Mouse (Mus musculus) CD4-positive helper T cell, adult 2 months (primary cell): Measurements from ENCODE around the gene Hoxa11.

Experiments used
- DNase-seq: peaks from one replicate; pipeline ENCODE4 v3.0.0-alpha.2; 2012; ENCODE audit warnings: low read depth, missing footprints, low spot score

Hoxa11 gene

DNA sequence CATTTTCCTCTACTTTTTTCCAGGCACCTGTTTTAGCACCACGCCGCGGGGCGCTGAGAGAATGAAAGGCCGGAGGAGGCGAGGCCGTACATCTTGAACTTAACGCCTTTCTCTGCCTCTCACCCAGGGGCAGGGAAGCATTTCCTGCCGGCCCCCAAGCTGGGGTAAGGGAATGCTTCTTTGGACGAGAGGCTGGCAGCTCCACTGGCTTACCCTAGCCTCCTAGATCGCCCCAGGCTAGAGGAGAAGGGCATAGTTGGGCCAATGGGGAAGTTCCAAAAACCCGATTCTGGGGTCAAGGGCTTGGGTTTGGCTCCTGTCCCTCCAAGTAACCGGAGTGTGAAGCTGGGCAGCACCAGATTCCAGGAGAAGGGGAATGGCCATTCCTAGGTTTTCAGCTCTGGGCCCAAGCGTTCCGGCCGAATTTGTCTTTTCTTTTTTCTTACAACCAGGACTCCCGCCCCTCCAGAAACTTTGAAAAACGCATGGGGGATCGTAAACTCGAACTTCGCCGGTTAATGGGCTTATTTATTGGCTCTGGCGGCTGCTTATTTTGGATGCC is 12.5 kb downstream of the Hoxa11 start:
- no peak for DNase-seq

DNA sequence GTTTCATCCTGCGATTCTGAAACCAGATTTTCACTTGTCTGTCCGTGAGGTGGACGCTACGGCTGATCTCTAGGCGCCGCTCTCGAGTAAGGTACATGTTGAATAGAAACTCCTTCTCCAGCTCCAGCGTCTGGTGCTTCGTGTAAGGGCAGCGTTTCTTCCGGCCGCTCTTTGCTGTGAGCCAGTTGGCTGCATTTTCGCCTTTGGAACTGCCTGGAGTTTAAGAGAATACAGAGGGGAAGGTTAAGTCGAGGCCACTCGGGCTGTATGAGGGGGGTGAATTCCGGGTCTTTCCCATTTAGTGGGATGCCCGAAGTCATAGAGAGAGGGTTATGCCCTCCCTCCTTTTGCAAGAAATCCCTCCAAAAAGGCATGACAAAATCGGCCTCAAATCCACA is 13.0 kb downstream of the Hoxa11 start:
- DNase-seq = no peak

DNA sequence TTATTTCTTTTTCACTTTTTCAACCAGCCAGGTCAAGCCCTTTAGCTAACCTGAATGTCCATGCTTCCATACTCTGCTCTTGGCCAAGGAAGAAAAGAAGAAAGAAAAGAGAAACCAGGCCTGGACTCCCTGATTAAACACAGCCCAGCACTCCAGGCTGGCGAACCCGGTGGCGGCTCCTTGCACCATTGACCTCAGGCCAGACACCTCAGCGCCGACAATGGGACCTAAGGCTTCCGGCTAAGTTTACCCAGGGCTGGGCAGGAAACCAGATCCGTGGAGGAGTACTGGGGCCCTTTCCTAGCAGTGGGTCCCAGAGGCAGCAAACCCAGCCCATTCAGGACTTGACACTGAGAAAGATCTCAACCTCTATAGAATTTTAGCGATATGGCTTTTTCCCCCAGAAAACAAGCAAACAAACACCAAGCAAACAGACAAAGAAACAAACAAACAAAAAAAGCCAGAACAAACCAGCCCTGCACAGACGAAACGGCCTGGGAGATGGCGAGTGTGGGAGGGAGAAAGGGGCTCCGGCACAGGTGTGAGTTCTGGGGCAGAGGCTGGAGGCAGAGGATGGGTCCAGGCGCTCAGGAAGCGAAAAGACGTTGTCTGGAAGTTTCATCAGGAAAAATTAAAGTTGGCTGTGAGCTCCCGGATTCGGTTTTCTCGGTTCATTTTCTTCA is 13.6 kb downstream of the Hoxa11 start:
- DNase-seq = no peak

DNA sequence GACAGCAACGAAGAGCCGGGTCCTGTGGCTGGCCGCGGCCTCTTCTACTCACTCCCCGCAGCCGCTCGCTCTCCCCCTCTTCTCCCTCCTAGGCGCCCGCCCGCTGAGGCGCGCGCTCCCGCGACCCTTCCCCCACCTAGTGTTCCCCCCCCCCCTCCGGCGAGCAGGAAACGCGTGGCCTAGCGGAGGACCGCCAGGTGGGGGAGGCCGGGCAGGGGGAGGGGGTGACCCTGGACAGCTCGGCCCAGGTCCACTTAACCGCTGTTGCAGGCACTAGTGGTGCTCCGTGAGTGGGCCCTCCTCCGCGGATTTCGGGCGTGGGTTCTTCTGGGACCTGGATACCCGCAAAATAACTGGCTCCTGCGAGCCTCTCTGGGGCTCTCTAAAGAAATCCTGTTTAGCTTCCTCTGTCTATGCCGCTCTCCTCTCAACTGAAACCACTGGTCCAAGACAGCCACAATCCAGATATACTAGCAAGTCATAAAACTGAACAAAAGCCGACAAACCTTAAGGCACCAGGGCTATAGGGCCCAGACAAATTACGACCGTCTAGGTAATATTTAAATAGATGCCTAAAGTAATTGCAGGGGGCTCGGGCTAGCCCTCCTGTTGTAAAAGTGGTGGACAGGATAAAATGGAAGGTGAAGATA is 15.0 kb downstream of the Hoxa11 start, which contains the start of gene Hoxa9:
Hoxa9 (minus strand) TSS at position 574 of the 650 bp plus-strand sequence.
- no peak for DNase-seq

DNA sequence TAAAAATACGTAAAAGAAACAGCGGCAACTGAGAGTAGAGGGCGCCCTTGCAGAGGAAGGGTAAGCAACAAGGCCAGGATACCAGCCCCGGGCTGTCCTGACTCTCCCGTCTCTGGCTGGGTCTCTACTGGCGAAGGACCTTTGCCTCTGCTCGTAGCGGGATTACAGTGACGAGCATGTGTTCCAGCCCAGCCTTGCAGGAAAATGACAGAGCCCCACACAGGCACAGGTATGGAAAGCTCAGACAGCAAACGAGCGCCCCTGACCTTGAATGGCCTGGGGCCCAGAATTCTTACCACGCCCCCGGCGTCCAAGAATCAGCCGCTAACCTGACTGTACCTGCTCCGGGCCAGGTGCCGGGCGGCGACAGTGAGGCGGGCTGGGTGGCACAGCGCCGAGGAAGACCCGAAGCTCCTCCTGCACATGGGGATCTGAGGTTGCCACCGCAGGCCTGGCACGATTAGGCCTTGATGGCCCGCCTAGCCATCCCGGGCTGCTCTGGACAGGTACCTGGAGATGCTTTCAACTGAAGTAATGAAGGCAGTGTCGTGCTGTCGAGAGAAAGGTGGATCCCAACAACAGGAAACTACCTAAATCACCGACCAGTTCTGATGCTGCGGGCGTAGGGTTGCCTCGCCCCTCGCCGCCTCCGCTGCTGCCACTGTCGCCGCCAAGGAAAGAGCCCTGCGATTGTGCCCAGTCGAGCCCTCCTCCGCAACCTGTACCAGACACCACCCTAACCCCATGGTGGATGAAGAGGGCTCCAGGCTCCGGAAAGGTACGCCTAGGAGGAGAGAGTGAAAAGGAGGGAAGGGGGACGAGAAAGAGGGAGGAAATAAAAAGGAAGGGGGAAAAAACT is 15.8 kb downstream of the Hoxa11 start:
- DNase-seq = peak; percentile 26

DNA sequence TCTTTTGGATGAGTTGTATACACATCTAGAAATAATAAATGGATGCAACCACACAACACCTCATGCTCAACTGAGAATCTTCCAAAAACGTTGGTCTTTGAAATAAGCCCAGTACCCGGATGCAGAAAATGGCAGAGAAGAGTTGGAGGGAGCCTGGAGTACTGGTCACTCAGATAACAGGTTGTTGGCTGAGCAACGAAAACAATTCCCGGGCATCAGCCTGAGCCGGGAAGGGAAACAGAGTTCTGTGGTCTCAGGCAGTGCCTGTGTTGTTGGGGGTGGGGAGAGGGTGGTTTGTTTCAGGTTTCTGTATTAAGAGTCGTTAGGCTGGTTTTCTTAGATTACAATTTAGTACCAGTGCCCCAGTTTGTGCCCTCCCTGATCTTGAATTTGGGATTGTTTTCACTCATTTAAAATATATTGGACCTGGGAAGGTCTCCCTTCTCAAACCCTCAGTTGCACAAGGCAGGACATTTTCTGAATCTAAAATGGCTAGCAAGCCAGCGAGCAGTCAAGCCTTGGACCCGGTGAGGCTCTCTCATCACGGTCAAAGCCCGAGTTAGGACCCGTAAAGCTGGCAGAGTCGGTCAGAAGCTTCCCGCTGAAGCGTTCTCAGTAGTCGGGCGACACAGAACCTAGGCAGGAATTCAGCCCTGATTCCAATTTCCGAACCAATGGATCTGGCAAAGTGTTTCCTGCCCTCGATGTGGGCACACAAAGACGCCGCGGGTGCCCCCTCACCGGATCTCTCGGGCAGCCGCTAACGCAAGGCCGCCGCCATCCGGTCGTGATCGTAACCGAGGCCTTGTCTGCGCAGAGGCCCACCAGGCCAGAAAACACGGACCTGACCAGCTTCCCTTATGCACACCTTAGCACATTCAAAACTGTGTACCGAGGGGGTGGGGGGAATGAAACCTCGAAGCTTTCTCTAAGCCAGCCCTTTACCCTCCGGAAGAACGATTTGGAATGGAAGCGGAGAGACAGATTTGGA is 16.8 kb downstream of the Hoxa11 start:
- DNase-seq = no peak

DNA sequence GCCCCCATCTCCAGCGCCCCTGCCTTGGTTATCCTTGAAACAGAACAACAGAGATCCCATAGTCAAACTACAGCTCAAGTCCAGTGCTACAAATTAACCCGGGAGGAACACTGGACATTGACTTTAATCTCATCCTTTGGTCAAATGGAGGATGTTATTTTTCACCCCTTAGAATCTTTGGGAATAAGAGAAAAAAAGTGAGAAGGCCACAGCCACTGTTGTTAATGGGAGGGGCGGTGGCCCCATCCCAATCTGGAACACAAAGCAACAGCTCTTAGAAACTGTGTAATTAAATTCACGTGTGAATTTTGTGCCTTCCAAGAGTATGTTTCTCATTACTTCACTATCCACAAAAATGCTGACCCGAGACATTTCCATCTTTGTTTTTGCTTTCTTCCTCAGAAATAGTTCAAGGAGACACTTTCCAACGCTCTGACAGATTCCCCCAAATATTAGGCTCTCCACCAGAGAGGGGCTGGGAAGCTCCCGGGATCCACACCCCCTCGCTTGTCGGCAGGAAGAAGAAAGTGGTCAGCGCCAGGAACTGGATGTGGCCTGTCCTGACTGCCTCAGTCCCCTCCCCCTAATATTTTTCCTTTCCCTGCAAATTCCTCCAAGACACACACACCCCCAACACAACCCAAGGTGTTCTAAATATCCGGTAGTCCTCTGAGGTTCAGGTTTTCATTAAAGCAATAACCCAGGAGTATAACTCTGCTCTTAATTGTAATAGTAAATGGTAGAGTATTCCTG is 18.0 kb downstream of the Hoxa11 start:
- DNase-seq = no peak

DNA sequence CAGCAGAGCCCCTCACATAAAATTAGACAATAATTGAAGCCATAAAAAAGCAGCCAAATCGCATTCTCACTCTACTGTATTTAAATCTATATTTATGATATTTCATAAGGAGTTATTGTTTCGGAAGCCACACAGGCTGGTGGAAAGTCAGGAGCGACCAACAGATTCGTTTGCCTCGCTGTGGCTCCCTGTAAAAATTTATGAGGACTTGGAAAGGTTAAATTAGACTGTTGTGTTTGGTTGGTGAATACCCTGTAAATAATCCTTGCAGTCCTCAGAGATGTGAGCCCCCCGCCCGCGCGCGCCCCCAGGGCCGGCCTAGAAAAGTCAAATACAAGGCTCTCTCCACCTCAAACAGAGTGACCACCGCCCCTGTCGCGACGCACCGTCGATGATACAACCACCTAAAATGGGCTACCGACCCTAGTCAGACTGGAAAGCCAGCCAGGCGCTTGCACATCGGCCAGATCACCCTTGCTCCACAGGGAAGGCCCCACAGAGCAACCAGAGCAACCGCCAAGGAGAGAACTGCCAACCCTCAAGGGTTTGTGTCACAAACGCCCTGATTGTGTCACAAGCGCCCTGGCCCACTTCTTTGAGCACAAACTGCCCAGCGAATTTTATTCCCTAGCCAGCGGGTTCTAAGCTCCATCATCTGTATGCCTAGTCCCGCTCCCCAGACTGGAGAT is 18.9 kb downstream of the Hoxa11 start:
- no peak for DNase-seq

DNA sequence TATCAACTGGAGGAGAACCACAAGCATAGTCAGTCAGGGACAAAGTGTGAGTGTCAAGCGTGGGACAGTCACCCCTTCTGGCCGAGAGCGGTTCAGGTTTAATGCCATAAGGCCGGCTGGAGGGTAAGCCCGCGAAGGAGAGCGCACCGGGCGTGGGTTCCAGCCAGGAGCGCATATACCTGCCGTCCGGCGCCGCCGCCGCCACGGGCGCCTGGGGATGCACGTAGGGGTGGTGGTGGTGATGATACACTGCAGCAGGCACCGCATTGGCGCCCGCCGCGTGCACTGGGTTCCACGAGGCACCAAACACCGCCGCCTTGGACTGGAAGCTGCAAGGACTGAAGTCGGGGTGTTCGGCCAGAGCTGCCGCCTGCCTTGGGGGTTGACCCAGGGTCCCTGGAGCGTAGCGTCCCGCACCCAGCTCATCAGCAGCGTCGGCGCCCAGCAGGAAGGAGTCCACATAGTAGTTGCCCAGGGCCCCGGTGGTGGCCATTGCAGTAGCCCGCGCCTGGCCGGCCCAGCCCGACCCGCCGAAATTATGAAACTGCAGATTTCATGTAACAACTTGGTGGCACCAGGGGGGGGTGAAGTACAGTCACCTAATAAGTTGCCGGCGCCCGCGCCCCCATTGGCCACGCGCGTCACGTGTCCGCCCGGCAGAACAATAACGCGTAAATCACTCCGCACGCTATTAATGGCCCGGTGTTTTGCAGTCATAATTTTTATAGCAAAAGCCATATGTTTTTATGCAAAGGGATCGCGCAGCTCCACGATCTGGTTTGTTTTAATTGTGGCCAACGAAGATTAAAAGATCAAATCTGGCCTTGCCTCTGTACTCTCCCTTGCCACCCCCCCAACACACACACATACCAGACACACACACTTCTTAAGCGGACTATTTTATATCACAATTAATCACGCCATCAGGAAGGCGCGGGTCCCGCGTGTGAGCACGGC is 19.7 kb downstream of the Hoxa11 start:
- no peak for DNase-seq

DNA sequence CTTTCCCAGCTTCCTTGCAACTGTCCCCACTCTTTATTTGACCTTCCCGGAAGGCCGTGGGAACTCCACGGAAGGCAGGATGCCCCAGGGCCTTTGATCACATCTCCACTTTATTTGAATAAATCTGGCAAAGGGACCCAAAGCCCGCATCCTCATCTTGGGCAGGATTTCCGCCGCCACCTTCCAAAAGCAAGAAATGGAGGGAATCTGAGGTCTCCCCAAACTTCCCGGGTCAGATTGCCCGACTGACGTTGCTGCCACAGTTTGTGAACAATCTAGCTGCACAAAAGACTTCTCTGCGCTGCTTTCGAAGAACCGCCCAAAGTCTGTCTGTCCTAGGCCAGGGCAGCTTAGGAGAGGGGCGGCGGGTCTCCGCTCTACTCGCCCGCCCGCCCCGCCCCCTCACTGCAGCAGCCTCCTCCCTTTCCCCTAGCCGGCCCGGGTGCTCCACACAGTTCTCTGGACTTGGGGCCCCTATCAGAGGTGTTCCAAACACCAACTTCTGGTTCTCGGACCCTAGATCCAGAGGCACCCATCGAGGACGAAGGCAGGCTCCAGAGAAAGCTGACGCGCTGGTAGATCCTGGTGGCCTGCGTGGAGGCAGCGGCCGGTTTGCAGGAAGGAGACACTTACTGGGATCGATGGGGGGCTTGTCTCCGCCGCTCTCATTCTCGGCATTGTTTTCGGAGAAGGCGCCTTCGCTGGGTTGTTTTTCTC is 20.6 kb downstream of the Hoxa11 start:
- DNase-seq = no peak

DNA sequence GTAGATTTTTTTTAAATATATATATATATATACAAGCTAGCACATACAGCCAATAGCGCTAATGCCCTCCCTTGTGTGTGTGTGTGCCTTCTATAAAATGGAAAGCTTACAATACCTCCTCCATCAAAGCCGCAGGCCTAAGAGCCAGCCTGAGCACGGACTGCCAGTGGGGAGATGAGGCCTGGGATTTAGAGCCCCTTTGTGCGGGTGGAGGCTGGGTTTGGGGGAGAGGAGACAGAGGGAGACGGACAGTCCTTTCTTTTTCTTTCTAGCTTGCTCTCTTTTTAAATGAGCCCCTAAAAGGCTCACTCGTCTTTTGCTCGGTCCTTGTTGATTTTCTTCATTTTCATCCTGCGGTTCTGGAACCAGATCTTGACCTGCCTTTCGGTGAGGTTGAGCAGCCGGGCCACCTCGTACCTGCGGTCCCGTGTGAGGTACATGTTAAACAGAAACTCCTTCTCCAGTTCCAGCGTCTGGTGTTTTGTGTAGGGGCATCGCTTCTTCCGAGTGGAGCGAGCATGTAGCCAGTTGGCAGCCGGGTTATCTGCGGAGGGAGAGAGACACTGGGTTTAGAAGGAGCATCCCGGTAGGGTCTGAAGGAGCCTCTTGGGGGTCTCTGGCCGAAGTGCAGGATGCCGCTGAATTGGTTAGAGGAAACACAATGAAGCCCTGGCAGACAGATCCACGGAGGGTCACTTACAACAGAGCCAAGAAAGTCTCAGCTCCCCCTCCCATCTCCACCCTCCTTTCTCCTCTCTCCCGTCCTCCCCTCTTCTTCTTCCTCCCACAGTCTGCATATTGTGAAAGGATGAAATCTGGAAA is 21.5 kb downstream of the Hoxa11 start:
- DNase-seq = no peak

DNA sequence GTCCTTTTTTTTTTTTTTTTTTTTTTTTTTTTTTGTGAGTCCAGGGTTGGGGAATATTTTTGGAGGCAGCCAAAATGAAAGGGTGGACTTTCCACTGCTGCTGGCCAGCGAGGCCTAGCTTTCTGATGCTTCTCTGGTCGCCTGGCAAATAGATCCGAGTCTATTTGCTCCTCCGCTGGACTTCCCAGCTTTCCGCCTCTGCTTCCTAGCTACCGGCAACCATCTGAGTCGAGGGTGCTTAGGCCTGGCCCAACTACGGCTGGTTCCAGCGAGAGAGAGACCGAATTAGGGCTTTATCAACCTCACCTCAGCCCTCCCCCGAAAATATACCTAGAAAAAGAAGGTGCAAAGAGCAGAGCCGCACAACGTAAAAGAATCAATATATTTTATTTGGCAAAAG is 22.9 kb downstream of the Hoxa11 start:
- DNase-seq = no peak

DNA sequence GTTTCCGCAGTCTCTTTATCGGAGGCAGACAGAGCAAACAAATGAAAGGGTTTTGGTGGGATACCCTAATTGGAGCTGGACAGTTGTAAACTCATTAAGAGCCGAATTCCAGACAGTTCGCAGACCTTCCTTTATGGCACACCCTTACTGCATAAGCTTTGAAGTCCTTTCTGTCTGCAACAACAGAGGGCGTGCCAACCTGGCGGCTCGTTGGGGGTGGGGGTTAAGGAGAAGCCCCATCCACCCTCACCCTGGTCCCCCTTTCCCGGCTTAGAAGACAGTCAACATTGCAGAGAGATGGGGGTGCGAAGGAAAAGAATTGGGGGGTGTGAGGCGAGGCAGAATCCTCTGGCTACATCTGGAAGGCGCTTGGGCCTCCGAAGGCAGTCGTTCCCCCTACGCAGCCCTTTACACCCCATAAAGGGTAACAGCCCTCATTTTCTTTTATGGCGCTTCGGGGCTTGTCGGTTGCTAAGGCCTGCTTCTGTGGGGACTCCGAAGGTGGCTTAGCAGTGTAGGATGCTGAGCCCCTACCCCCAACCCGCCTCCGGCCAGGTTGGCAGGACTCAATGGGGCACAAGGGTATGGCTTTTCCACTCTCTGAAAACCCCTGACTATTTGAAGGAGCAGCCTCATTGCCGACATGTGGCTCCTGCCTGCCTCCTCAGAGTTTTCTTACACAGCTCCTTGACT is 23.5 kb downstream of the Hoxa11 start:
- no peak for DNase-seq

DNA sequence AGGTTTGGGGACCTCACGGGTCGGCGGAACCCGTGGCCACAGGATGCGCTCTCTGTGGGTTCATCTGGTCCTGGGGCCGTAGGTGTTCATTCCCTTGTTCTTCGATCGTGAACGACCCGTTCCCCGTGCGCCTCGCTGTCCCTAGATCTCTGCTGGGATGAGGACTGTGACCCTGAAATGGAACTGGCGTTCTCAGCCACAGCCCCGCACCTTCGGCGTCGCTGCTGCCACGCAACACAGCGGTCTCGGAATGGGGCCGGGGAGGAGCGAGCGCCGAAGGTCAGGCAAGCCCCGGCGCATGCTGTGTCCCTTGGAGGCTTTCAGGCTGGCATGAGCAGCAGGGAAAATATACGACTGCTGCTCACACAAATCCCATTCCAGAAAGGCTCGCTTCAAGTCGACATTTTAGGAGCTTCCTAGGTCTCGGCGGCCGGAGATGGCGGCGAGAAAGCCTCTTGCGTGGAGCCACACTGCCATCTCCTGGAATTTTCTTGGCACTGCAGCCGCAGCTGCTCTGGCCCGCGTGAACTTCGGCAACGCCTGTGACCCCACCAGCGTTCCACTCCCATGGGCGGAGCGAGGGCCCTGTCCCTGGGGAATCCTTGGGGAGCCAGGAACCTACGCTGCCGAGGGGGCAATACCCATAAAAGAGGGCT is 24.1 kb downstream of the Hoxa11 start, which contains the start of gene Hoxa7:
Hoxa7 (minus strand) TSS at position 518 of the 656 bp plus-strand sequence.
- DNase-seq = peak; percentile 84

DNA sequence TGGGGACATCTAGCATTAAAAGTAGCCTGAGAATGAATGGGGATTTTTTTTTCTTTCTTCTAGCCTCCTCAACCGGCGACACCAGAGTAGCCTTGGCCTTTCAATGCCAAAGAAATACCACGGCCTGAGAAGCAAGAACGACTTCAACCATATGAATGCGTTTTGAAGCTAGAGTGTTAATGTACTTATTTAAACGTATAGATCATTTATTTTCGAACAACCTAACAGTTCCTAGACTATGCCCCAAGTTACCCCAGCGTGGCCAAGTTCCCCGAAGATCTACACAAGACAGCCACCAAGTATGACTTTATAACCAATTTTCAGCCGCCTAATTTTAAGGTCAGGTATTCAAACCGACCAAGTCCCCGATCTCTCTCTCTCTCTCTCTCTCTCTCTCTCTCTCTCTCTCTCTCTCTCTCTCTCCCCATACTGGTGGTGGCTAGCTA is 24.7 kb downstream of the Hoxa11 start:
- no peak for DNase-seq
